In genomic region chr7:42832221-42832620, GRCm38 (mm10) we compare ENCODE assay signal across 28 mouse cellular contexts. TPM values are rescaled to one million over a fixed set of nuclear protein-coding genes. Genes with fewer than 3 reads are reported as not detected.
A peak's percentile ranks its signal among the peaks of the same experiment; 100 is the strongest.
DNase-seq lines count a peak whose midpoint lies in the region; ATAC-seq and TF ChIP-seq lines count a peak whose summit lies in the region.
"Had no signal": no experiment of that assay in that cellular context is flagged by ENCODE, and none has a peak within 500 bp of the region (broad histone marks: within the 10 kb centered on the region; RNA-seq: fewer than 3 reads in every experiment).

No protein-coding gene starts in this region.

- WGBS in stomach, postnatal 0 days: 70% methylated on average over 3 of the region's 3 CpGs

- DNase-seq in ES-CJ7 (ENCODE audit: low read depth, low spot score): peak; percentile 88
- DNase-seq in R1 (ENCODE audit: low read depth, low spot score): peak; percentile 94
- DNase-seq in ZHBTc4 (ENCODE audit: low read depth, low spot score): peak; percentile 78
- DNase-seq in lung, adult 18-20 months: no peak
- DNase-seq in spleen, postnatal 10 days (ENCODE audit: low spot score in 2 of 2): no peak
- no peak for DNase-seq in stomach, postnatal 0 days (ENCODE audit: low spot score)
- no peak for DNase-seq in right cerebral cortex, postnatal 10 days (ENCODE audit: low spot score in 2 of 2)
- DNase-seq: adrenal gland, adult 2 months; adrenal gland, adult 8-10 months; adrenal gland, postnatal 10 days; adrenal gland, postnatal 14 days; adrenal gland, postnatal 25 days; adrenal gland, postnatal 36 days; B cell, adult 2 months; cerebellum, adult 11 months; cerebellum, adult 11-12 months; cerebellum, adult 18-20 months; cerebellum, adult 2 months; cerebellum, adult 8-10 months; cerebellum, adult 9-10 months had no signal

- peak overlapping the region; percentile 34 for H3K27ac ChIP-seq in ES-Bruce4 (ENCODE audit: insufficient read depth, low read length)
- H3K27ac ChIP-seq in stomach, postnatal 0 days (replicated peaks): no peak overlapping the region

- peaks cover 3% of the 10 kb centered on the region for H3K4me1 ChIP-seq in ES-Bruce4 (ENCODE audit: control insufficient read depth, insufficient read depth, low read length)
- H3K4me1 ChIP-seq in stomach, postnatal 0 days (replicated peaks; ENCODE audit: control insufficient read depth, insufficient read depth): no peaks in the 10 kb centered on the region

- H3K4me3 ChIP-seq in ES-Bruce4 (ENCODE audit: low read depth, low read length): no peak overlapping the region
- H3K4me3 ChIP-seq in stomach, postnatal 0 days (ENCODE audit: low read depth, low read length): no peak overlapping the region

- no peak overlapping the region for H3K9ac ChIP-seq in ES-Bruce4 (ENCODE audit: low read depth, poor library complexity, severe bottlenecking)
- no peak overlapping the region for H3K9ac ChIP-seq in stomach, postnatal 0 days (ENCODE audit: low read length)

- ATAC-seq in stomach, postnatal 0 days (ENCODE audit: low FRiP score, low TSS enrichment): no peak
- ATAC-seq: activated CD4-positive, CD25-positive, alpha-beta regulatory T cell, adult 4 months; CD4-positive, CD25-positive, alpha-beta regulatory T cell, adult 4 months; Patski had no signal

- no peaks in the 10 kb centered on the region for H3K27me3 ChIP-seq in ES-Bruce4 (ENCODE audit: control insufficient read depth, insufficient read depth, low read length, poor library complexity, severe bottlenecking)
- H3K27me3 ChIP-seq in stomach, postnatal 0 days (ENCODE audit: control insufficient read depth, insufficient read depth, low read length): no peaks in the 10 kb centered on the region
- H3K27me3 ChIP-seq: CH12.LX, Patski had no signal

- TF ChIP-seq POLR2A in ES-Bruce4 (IDR thresholded peaks at IDR 0.05; ENCODE audit: insufficient read depth, low read length): no peak

- no peak overlapping the region for H3K4me2 ChIP-seq in stomach, postnatal 0 days (replicated peaks; ENCODE audit: low read depth)

- H3K9me3 ChIP-seq in ES-Bruce4 (replicated peaks; ENCODE audit: control insufficient read depth, insufficient read depth, low read length, poor library complexity, severe bottlenecking): peaks cover 9% of the 10 kb centered on the region
- H3K9me3 ChIP-seq in stomach, postnatal 0 days (ENCODE audit: control insufficient read depth, low read length): no peaks in the 10 kb centered on the region

- H3K36me3 ChIP-seq in ES-Bruce4 (ENCODE audit: control insufficient read depth, insufficient read depth, low read length, poor library complexity, severe bottlenecking): no peaks in the 10 kb centered on the region
- H3K36me3 ChIP-seq in stomach, postnatal 0 days (ENCODE audit: control insufficient read depth, insufficient read depth, low read length): no peaks in the 10 kb centered on the region
- H3K36me3 ChIP-seq: G1E had no signal

- TF ChIP-seq EP300 in ES-Bruce4 (IDR thresholded peaks at IDR 0.05; ENCODE audit: insufficient read depth, low read depth, low read length): 0 out of 2 replicates have a peak, but pooled peaks have one; percentile 39
- no peak for TF ChIP-seq EP300 in stomach, postnatal 0 days (optimal IDR thresholded peaks at IDR 0.05)

- no peak for TF ChIP-seq CTCF in ES-Bruce4 (IDR thresholded peaks at IDR 0.05; ENCODE audit: low read depth, low read length)
- TF ChIP-seq CTCF in stomach, postnatal 0 days (IDR thresholded peaks at IDR 0.05; ENCODE audit: low read depth): no peak

RNA-seq across cellular contexts. Expression of gene Gm2381, which starts 34.8 kb away (rescaled TPM):
- polyA plus RNA-seq in ES-Bruce4 (2011; ENCODE audit: insufficient read depth, insufficient read length, low read depth, missing spikeins): 14.1 and 14.2 TPM in 2 replicates
- polyA plus RNA-seq in stomach, postnatal 0 days (2015; fragmentation: Nextera tagmentation; extraction: Ambion mirVana): not detected in 2 replicates
- polyA plus RNA-seq: adrenal gland, adult 2 months; brain, embryonic 14.5 days; CD4-positive, CD25-positive, alpha-beta regulatory T cell, adult 4 months; cerebellum, adult 2 months; G1E had no signal

RNA-seq across cellular contexts. Expression of gene Vmn2r62, which starts 38.9 kb away (rescaled TPM):
- not detected in 2 replicates for polyA plus RNA-seq in ES-Bruce4 (2011; ENCODE audit: insufficient read depth, insufficient read length, low read depth, missing spikeins)
- not detected in 2 replicates for polyA plus RNA-seq in stomach, postnatal 0 days (2015; fragmentation: Nextera tagmentation; extraction: Ambion mirVana)
- polyA plus RNA-seq: activated CD4-positive, CD25-positive, alpha-beta regulatory T cell, adult 4 months; adrenal gland, adult 2 months; brain, embryonic 14.5 days; C2C12; CD4-positive, CD25-positive, alpha-beta regulatory T cell, adult 4 months; cerebellum, adult 2 months; G1E had no signal

Comparison
In these comparisons a context has a peak if more than half of its experiments do, and no peak if none do; other contexts are left out.
1. DNase-seq: peak in ES-CJ7 (single experiment), R1 (single experiment) and ZHBTc4 (single experiment); none in lung, adult 18-20 months (0 of 2), spleen, postnatal 10 days (0 of 2), stomach, postnatal 0 days (single experiment) and right cerebral cortex, postnatal 10 days (0 of 2).
2. RNA of gene Gm2381, which starts 34.8 kb away (polyA plus RNA-seq): 14.1 to 14.2 TPM in ES-Bruce4; not detected in stomach, postnatal 0 days; every median in the first group is over 10 times any median in the second.